Mouse (Mus musculus) Patski (cell line): ENCODE measurements at regions not wholly inside any gene's neighbourhood (a gene's known extent, or its start where the extent isn't known, plus 50 kb on each side); places are given as distances from the start of the nearest gene placed in this dataset.

ENCODE experiments used
- ATAC-seq: fragments of 100-300 bp; one replicate; pipeline ENCODE4 v1.8.0; 2021
- CTCF ChIA-PET: fragments of 350-600 bp; sonication (Branson Sonifier 250); formaldehyde crosslinking; loops from one replicate; lab custom pipeline; 2022; ENCODE audit warnings: inconsistent platforms; lab: Charles Lee
- POLR2A ChIA-PET: fragments of 350-600 bp; sonication (Branson Sonifier 250); formaldehyde crosslinking; loops from one replicate; lab custom pipeline; 2022; ENCODE audit warnings: antibody characterized with exemption, inconsistent platforms; lab: Charles Lee
- DNase-seq: peaks from one replicate; pipeline ENCODE4 v3.0.0-alpha.2; 2011; ENCODE audit warnings: low read depth, low spot score
- H3K27me3 ChIP-seq: fragments of 371-371 bp; one replicate; pipeline ENCODE4 v1.5.1; 2021
- CTCF ChIP-seq: fragments of 100-300 bp; IDR thresholded peaks from one replicate; pipeline ENCODE4 v1.5.1; 2021
- in situ Hi-C: fragments of 300-500 bp; cut with MboI; formaldehyde crosslinking; loops from 3 replicates; pipeline ENCODE4 v1.11.1; 2018; ENCODE audit warnings: low pct_unique_long_range_greater_than_20kb, mixed read lengths

DNA sequence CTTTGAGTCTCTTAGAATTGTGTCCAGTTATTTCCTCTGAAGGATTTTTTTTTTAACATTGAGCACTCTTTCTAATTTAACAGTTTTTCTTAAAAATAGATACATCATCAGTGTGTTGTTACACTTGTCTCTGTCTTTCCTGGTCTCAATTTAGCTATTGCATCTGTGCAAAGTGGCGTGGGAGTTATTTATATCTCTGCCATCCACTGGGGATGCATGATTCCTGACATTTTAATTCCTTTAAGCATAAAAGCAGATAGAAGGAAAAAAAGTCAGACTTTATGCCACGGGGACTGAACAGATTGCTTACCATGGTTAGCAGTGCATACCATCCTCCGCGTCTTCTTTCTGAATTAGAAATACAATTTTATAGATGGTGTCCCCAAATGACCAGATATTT, 94.6 kb upstream of the 1810046K07Rik start:
- ATAC-seq (no peak), DNase-seq (no peak)
- POLR2A ChIA-PET: no interaction called here
- no peak for TF ChIP-seq CTCF
- no peaks in the 10 kb centered on the region for H3K27me3 ChIP-seq
- in situ Hi-C loops: no loop called here
- CTCF ChIA-PET: no interaction called here

DNA sequence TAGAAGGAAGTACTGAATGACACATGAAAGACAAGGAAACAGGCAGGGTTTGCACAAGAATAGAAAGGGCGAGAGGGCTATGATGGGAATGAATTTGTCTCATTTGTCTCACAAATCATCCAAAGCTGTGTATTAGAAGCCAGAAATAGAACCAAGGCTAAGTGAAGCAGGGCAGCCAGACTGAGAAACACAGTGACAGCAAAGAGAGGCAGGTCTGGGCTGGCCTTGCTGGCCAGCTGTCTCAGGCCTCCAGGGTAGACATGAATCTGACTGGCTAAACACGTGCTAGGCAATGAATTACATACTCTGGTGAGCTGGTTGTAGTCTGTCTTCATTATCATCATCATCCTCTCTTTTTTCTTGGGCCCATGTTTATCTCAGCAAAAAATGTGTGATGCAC, 101.7 kb upstream of the 1810046K07Rik start:
- no peak for TF ChIP-seq CTCF
- no peak for DNase-seq
- no peak for ATAC-seq
- ChIA-PET POLR2A (no interaction called here), CTCF (no interaction called here)
- H3K27me3 ChIP-seq: no peaks in the 10 kb centered on the region
- in situ Hi-C loops: no loop called here

DNA sequence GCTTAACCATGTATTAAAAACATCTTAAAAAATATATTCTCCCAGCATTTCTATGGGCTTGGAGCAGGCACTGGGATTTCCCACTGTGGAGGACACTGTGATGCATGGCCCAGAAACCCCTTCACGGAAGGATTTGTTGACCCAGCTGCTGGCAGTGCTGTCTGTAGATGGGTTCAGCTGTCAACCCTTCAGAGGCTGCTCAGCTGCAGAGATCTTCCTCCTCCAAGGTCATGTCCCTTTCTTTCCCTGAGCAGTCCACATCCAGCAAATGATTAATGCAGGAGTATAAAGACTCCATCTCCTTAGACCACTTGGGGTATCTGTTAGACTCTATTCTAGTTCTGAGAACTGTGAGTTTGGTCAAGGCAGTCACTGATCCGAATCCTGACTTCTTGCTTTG, 108.4 kb upstream of the 1810046K07Rik start:
- DNase-seq: no peak
- no peak for TF ChIP-seq CTCF
- in situ Hi-C loops: no loop called here
- ChIA-PET POLR2A (no interaction called here), CTCF (no interaction called here)
- no peaks in the 10 kb centered on the region for H3K27me3 ChIP-seq
- no peak for ATAC-seq

DNA sequence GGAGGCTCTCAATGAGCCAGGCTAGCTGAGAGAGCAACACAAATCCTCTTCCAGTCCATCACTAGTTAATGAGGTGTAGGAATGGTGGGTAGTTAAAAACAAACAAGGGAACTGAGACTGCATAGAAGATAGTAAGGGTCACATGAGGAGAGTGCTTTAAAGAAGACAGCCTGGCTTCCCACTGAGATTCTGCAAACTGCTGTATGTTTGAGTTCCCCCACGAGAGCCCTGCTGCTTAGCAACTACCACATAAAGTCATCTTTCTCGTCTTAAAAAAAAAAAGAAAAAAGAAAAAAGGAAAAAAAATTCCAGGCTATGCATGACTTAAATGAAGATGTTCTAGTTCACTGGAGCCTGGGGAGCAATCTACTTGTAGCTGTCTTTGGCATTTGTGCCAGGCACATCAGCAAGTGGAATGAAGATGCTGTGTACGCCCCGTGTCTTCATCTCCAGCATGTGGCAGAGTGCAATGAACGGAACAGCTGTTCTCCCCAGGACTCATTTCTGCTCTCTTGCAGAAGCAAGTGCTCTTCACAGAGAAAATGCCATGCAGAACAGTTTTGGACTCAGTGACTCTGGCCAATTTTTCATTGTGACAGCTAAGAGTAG, 113.2 kb upstream of the 1810046K07Rik start:
- ATAC-seq (peak; percentile 98), DNase-seq (peak; percentile 84)
- TF ChIP-seq CTCF: no peak

DNA sequence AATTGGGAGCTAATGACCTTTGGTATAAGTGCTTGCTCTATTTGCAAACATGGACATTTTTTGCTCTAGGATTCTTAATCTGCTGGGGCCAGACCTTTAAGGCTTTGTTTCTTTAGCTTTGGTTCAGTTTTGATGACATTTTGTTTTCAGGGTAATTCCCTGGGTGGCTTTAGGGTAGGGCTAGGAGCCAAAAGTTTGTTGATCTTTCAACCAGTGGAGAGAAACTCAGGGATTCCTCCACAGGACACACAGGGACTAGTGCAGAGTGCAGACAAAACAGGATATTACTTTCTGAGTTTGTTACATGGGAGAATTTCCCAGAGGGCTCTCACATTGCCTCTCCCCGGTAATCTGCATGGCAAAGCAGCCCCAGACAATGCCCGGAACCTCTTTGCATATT, 127.0 kb upstream of the 1810046K07Rik start:
- ATAC-seq (no peak), DNase-seq (peak; percentile 12)
- in situ Hi-C loops: no loop called here
- CTCF ChIA-PET: no interaction called here
- POLR2A ChIA-PET: interaction anchor here (0.8 kb wide), 1 partner anchor 176 kb away, joined by 5 read pairs; no protein-coding TSS in a partner anchor
- no peak for TF ChIP-seq CTCF
- H3K27me3 ChIP-seq: no peaks in the 10 kb centered on the region

More for the DNA sequence above, 113.2 kb upstream of the 1810046K07Rik start:
- in situ Hi-C loops: no loop called here
- ChIA-PET POLR2A (no interaction called here), CTCF (interaction anchor here (1.1 kb wide), 1 partner anchor 8 kb away, joined by 3 read pairs; no protein-coding TSS in a partner anchor)
- H3K27me3 ChIP-seq: no peaks in the 10 kb centered on the region

DNA sequence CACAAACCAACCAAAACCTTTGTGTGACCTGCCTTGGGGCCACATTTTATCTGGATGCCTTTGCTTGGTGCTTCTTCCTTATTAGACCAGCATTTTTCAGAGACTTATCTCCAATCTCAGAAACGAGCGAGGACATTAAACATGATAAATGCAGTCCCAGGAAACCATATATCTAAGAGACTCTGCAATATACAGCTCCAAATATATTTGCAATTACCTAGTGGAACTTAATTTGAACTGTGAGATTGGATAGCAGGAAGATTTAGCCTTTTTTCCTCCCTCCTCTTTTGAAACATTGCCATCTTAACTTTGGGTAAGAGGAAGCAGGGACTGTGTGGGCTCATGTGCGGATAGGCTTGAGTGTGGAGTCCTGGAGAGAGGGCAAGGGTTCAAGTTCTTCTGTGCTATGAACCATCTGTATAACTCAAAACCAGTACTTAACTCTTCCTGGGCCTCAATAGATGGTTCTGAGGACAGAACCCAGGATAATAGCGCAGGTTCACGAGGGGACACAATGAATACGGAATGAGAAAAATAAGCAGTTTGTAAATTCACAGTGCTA, 133.8 kb upstream of the 1810046K07Rik start:
- no peaks in the 10 kb centered on the region for H3K27me3 ChIP-seq
- no peak for ATAC-seq
- no peak for TF ChIP-seq CTCF
- in situ Hi-C loops: no loop called here
- ChIA-PET POLR2A (no interaction called here), CTCF (interaction anchor here (1.2 kb wide), 1 partner anchor 16 kb away, joined by 3 read pairs; no protein-coding TSS in a partner anchor)
- no peak for DNase-seq

DNA sequence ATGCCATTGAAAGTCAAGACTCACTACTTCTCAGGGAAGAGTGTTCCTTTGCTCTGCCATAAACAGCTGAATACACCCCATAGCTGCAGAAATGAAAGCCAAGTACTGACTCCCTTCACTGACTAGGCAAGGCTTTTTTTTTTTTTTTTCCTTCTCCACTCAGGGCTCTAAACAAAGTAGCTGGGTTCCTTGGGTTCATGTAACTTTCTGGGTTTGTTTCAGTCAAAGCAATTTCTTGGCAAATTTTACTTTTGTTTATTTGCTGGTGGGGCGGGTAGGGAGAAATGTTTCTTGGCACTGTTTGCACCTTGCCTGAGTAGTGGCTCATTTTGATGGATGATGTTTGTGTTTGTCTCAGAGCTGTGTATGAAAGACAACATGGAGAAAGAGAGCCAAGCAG, 141.3 kb upstream of the 1810046K07Rik start:
- DNase-seq (no peak), ATAC-seq (no peak)
- H3K27me3 ChIP-seq: no peaks in the 10 kb centered on the region
- no peak for TF ChIP-seq CTCF
- in situ Hi-C loops: no loop called here
- ChIA-PET POLR2A (no interaction called here), CTCF (interaction anchor here (1.5 kb wide), 1 partner anchor 9 kb away, joined by 3 read pairs; no protein-coding TSS in a partner anchor)

DNA sequence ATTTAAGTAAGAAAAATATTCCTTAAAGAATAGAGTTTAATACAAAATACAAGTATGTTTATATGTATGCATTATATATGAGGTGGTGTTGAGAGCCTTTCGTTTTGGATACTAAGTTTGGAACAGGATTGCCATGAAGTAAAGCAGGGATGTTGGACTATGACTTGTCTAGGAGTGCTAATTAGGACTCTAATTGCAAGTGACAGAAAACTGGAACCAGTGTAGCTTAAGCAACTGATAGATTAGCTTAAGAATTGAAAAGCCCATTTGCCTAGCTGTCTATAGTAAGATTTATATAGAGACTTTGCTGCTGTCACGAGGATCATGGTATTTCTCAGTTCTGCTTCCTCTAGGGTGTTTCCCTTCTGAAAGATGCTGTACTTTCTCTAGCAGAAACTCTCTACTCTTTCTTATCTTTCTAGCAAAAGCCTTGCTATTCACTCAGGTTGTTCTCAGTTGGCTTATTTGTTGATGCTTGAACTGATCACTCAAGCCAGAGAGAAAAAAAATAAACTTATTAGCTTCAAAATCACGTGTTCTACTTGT, 147.9 kb upstream of the 1810046K07Rik start:
- H3K27me3 ChIP-seq: no peaks in the 10 kb centered on the region
- no peak for DNase-seq
- ChIA-PET POLR2A (no interaction called here), CTCF (interaction anchor here (1.6 kb wide), 1 partner anchor 288 kb away, joined by 3 read pairs; the partner anchor contains the start of gene Arhgap20)
- no peak for TF ChIP-seq CTCF
- no peak for ATAC-seq
- in situ Hi-C loops: no loop called here

DNA sequence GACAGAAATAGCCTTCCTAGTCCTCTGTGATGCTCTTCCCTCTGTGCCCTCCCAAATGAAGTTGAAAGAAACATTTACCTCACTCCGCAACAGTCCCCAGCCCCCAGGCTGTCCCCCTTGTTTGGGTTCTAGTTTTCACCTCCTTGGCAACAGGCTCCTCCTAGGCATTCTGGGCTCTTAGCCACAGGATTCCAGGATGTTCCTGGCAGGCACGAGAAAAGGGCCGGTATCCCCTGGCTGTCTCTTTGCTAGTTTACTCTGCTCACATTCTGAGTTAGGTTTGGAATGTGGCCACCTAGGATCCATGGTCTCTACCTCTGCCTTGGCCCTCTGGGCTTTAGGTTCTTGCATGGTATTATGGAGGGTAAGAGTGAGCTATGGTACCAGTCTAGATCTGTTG, 159.1 kb upstream of the 1810046K07Rik start:
- no peaks in the 10 kb centered on the region for H3K27me3 ChIP-seq
- ChIA-PET CTCF (interaction anchor here (1.1 kb wide), 1 partner anchor 24 kb away, joined by 3 read pairs; no protein-coding TSS in a partner anchor), POLR2A (no interaction called here)
- no peak for TF ChIP-seq CTCF
- peak; percentile 44 for ATAC-seq
- DNase-seq: peak; percentile 17
- in situ Hi-C loops: no loop called here

DNA sequence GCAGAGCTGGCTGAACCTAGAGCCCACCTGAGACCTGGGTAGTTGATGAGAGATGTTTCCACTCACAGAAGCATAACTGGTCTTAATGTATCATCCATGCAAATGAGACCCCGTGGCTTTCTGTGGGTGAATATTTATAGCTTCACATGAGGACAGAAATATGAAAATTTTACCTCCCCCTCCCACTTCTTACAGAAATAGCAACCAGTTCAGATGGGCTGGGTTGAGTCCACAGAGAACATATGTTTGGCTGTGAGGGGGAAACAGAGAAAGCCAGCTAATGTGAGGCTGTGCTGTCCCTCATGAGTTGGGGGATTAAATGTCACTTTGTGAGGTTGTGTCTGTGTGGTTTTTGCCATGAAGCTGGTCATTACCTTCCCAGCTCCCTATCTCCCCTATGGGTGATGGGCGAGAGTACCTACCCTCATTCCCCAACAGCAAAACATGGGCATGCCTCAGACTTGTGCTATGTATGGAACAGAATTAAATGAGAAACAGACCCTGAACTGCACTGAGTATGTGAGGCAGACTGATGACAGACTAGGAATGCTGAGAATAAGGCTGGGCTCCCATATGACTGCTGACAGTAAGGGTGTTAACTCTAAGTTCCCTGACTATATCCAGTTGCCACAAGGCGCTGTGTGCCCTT, 178.7 kb upstream of the 1810046K07Rik start:
- no peak for TF ChIP-seq CTCF
- in situ Hi-C loops: no loop called here
- ChIA-PET POLR2A (no interaction called here), CTCF (no interaction called here)
- ATAC-seq: no peak
- H3K27me3 ChIP-seq: no peaks in the 10 kb centered on the region
- no peak for DNase-seq

DNA sequence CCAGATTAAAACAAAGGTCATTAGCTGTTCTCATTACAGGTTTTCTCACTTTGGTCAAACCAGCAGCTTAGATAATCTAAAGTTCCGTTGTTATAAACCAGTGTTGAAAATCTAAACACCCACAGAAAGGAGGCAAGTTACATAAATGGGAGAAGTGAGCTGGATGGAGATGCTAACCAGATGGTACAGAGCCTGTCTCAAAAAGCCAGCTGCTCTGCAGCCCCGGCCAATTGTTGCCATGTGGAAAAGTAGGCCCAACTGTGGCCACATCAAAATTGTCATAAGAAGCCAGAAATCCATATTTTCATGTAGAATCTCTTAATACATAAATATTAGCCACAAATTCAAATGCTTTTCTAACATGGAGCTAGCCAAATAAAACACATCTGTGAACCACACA, 188.9 kb upstream of the 1810046K07Rik start:
- ChIA-PET POLR2A (no interaction called here), CTCF (interaction anchor here (1.0 to 1.3 kb wide), 2 partner anchors 9 to 13 kb away, joined by 3 read pairs; no protein-coding TSS in a partner anchor)
- in situ Hi-C loops: no loop called here
- ATAC-seq (no peak), DNase-seq (no peak)
- no peaks in the 10 kb centered on the region for H3K27me3 ChIP-seq
- no peak for TF ChIP-seq CTCF
